Mouse (Mus musculus) heart, adult 2 months (tissue): ENCODE results near the gene Il1rap. TPM values are rescaled to one million over a fixed set of nuclear protein-coding genes. Genes with fewer than 3 reads are reported as not detected.
A peak's percentile ranks its signal among the peaks of the same experiment; 100 is the strongest.

ENCODE experiments used
- DNase-seq, 2 experiments: peaks; one replicate each; pipeline ENCODE4 v3.0.0; 2021
- H3K27ac ChIP-seq: fragments of 200-600 bp; 2 replicates; pipeline ENCODE4 v1.8.1; 2022
- H3K27me3 ChIP-seq: fragments of 200-500 bp; 2 replicates; pipeline ENCODE4 v1.6.1; 2012; ENCODE audit warnings: mild to moderate bottlenecking, low read length, inconsistent platforms, mixed read lengths; ENCODE audit not compliant: control insufficient read depth, insufficient read depth
- H3K36me3 ChIP-seq: fragments of 200-500 bp; 2 replicates; pipeline ENCODE4 v1.6.1; 2012; ENCODE audit warnings: low read length, inconsistent platforms; ENCODE audit not compliant: control insufficient read depth, insufficient read depth
- H3K4me1 ChIP-seq: fragments of 200-500 bp; 2 replicates; pipeline ENCODE4 v1.6.1; 2011; ENCODE audit warnings: low read length; ENCODE audit not compliant: control insufficient read depth, insufficient read depth
- H3K4me3 ChIP-seq: fragments of 200-600 bp; 2 replicates; pipeline ENCODE4 v1.8.1; 2022
- H3K79me2 ChIP-seq: fragments of 200-500 bp; replicated peaks from 2 replicates; pipeline ENCODE4 v1.6.1; 2012; ENCODE audit warnings: mild to moderate bottlenecking, inconsistent platforms, low read length, moderate library complexity, mixed read lengths; ENCODE audit not compliant: control insufficient read depth, insufficient read depth
- H3K9ac ChIP-seq: fragments of 200-500 bp; 2 replicates; pipeline ENCODE4 v1.6.1; 2012; ENCODE audit warnings: low read depth, mild to moderate bottlenecking, control low read depth, inconsistent platforms, low read length, mixed read lengths
- CTCF ChIP-seq: fragments of 200-600 bp; IDR thresholded peaks from 2 replicates; pipeline ENCODE4 v1.8.1; 2022; ENCODE audit warnings: antibody characterized with exemption, mild to moderate bottlenecking, moderate library complexity
- EP300 ChIP-seq: fragments of 200-500 bp; IDR thresholded peaks from 2 replicates; pipeline ENCODE4 v1.6.1; 2011; ENCODE audit warnings: low read depth, low read length, control low read depth; ENCODE audit not compliant: insufficient read depth
- POLR2A ChIP-seq: fragments of 200-500 bp; IDR thresholded peaks from 2 replicates; pipeline ENCODE4 v1.6.1; 2011; ENCODE audit warnings: mild to moderate bottlenecking, low read depth, low read length, control low read depth; ENCODE audit not compliant: insufficient read depth
- WGBS: fragments of 180-500 bp; shearing (Covaris S2); methylation state at CpG from one replicate; pipeline ENCODE4 v1.1.7; 2018; 5-methylcytosine and 5-hydroxymethylcytosine counted together
- intact Hi-C: fragments of 180-260 bp; cut with DNase I; formaldehyde crosslinking; loops from one replicate; pipeline ENCODE4 v1.15.1; 2025
- polyA plus RNA-seq: library from polyadenylated mRNA; depleted of rRNA; stranded (reverse); fragments of >200 nt; gene quantifications from 2 replicates; pipeline ENCODE4 v1.2.3, GENCODE M21; 2012; rRNA removed
- total RNA-seq, 2 experiments: library from RNA; stranded (reverse); gene quantifications; 2 replicates each; pipeline ENCODE4 v1.2.3; 2021

Il1rap gene
- total and polyA plus RNA-seq, 3 experiments, result 2.1 to 3.2 (median 2.6) TPM

GRCm38 (mm10) chr16:26777132-26777531, 195.6 kb downstream of the Il1rap start:
- WGBS, result 11% methylated on average over 1 of the region's 1 CpGs
- no peaks in the 10 kb centered on the region for H3K4me1 ChIP-seq
- H3K27ac ChIP-seq, result no peak overlapping the region
- H3K36me3 ChIP-seq, result no peaks in the 10 kb centered on the region
- DNase-seq, result no peak
- no peak overlapping the region for H3K9ac ChIP-seq
- intact Hi-C loops, result no loop called here
- TF ChIP-seq POLR2A (no peak), CTCF (peak; percentile 38), EP300 (no peak)
- H3K79me2 ChIP-seq, result no peaks in the 10 kb centered on the region
- no peaks in the 10 kb centered on the region for H3K27me3 ChIP-seq
- no peak overlapping the region for H3K4me3 ChIP-seq

Other genes with a start within 250 kb of the Il1rap start
- gene Cldn1, start 209.9 kb upstream of the Il1rap start, total RNA-seq, result under 1 TPM; 0.31 to 0.36 TPM
- gene Cldn1, start 209.9 kb upstream of the Il1rap start, polyA plus RNA-seq, result 0.49 and 0.67 TPM in 2 replicates
- not detected for gene Cldn16, start 118.6 kb upstream of the Il1rap start, total RNA-seq
- gene Cldn16, start 118.6 kb upstream of the Il1rap start, polyA plus RNA-seq, result not detected in 2 replicates
- not detected for gene Tmem207, start 54.9 kb upstream of the Il1rap start, total RNA-seq
- gene Tmem207, start 54.9 kb upstream of the Il1rap start, polyA plus RNA-seq, result not detected in 2 replicates